Mouse (Mus musculus): Measurements from ENCODE around the gene Stn1. TPM values are rescaled to one million over a fixed set of nuclear protein-coding genes. Genes with fewer than 3 reads are reported as not detected.

Gene Stn1
- polyA plus RNA-seq, 1 experiment from 2014 or later = 27.2 TPM

DNA sequence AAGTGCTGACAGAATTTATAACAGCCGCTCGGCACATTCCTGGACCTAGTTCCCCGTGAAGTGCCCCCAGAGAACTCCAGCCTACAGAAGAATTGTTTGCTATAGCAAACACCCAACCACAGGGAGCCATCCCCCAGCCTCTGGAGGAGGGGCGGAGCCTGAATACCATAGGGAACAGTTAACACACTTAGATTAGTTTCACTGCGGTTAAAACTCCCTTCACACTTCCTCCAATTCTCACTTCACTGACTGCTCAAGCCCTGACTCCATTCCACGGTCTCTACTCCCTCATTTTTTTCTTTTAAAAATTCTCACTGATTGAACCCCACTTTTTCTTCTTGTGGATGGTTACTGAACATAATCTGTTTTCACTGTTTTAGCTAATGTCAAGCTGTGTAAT is 1.5 kb upstream of the Stn1 start:
- H3K4me3 ChIP-seq (replicated peaks) = no peak overlapping the region
- no peak overlapping the region for H3K9ac ChIP-seq (replicated peaks)
- H3K27me3 ChIP-seq (replicated peaks) = no peaks in the 10 kb centered on the region
- peaks cover 28% of the 10 kb centered on the region for H3K4me1 ChIP-seq
- no peak for ATAC-seq (ENCODE audit: low FRiP score)
- H3K36me3 ChIP-seq = no peaks in the 10 kb centered on the region
- 11% methylated on average over 6 of the region's 6 CpGs for WGBS
- no peak overlapping the region for H3K4me2 ChIP-seq
- no peaks in the 10 kb centered on the region for H3K9me3 ChIP-seq (replicated peaks)
- H3K27ac ChIP-seq (replicated peaks) = no peak overlapping the region

DNA sequence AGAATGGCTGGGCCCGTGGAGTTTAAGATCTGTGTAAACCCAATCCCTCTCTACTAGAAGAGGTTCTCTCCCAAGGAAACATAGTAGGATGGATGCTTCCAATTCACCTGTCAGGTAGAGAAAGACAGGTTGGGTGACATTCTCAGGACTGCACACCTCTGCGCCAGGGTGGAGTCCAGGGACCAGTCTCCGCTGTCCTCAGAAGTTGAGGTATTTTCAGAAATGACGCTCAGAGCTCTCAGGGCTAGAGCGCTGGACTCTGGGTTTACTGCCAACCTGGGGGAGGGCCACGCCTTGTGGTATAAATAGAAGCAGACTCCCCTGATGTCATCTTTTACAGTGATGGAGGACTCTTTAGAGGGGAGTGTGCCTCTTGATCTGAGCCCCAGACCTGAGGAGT is 572 bp upstream of the Stn1 start:
- no peak for ATAC-seq (ENCODE audit: low FRiP score)
- peak overlapping the region; percentile 58; the same call in 1 of the 2 replicates for H3K4me3 ChIP-seq (replicated peaks)

DNA sequence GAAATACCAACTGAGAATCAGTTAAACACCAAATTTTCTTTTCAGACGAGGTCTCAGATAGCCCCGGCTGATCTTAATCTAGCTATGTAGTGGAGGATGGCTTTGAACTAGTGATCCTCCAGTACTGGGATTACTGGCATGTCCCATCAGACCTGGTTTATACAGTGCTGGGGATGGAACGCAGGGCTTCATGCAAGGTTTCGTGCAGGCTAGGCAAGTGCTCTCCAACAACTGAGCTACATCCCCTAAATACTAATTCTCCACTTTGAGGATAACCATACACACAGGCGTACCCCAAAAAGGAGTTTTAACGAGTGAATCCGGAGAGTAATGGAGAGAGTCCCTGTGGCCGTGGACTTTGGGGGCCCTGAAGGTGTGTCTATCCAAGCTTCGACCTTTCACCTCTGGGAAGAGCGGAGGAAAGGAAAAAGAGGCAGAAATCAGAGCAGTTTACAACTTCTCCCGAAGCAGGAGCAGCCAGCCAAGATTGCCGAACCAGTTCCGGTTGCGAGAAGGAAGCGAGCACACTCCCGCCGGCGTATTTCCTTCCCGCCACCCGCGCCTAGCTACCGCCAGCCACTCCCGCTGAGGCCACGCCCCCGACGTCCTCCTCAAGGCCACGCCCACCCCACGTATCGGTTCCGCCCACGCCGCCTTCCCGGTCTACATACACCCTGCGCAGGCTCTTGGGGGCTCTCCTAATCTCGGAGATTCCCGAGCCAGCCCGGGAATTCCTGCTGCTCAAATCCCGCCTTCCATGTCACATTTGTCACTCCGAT is 597 bp downstream of the Stn1 start:
- H3K9ac ChIP-seq (replicated peaks) = peak overlapping the region; percentile 51
- peak overlapping the region; percentile 84 for H3K27ac ChIP-seq (replicated peaks)
- peak overlapping the region; percentile 58 for H3K4me3 ChIP-seq (replicated peaks)
- no peaks in the 10 kb centered on the region for H3K9me3 ChIP-seq (replicated peaks)
- peaks cover 26% of the 10 kb centered on the region for H3K4me1 ChIP-seq
- H3K36me3 ChIP-seq = no peaks in the 10 kb centered on the region
- peak; percentile 97 for ATAC-seq (ENCODE audit: low FRiP score)
- H3K4me2 ChIP-seq = peak overlapping the region; percentile 86
- WGBS = 4% methylated on average over 39 of the region's 39 CpGs
- H3K27me3 ChIP-seq (replicated peaks) = no peaks in the 10 kb centered on the region

More for the DNA sequence above, 572 bp upstream of the Stn1 start:
- Histone ChIP-seq H3K9me3 (replicated peaks) (no peaks in the 10 kb centered on the region), H3K27me3 (replicated peaks) (no peaks in the 10 kb centered on the region), H3K36me3 (no peaks in the 10 kb centered on the region), H3K4me1 (peaks cover 28% of the 10 kb centered on the region), H3K9ac (replicated peaks) (no peak overlapping the region), H3K27ac (replicated peaks) (peak overlapping the region; percentile 84), H3K4me2 (peak overlapping the region; percentile 86)
- WGBS = 81% methylated on average over 6 of the region's 6 CpGs

DNA sequence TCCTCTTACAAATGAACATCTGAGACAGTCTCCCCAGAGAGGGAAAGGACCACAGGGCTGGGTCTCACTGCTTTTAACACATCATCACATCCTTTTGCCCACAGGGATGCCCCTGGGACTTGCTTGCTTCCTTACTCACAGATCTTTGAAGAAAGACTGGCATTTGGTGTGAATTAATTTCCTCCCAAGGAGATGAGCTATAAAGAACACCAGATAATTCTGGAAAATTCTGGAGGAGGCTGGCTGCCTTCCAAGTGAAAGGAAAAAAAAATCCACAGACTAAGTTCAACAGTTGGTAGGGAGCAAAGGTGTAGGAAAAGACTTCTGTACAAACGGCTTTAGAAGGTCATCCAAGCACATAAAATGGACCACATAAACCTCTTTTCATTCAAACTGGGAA is 3.2 kb downstream of the Stn1 start:
- H3K4me3 ChIP-seq (replicated peaks) = no peak overlapping the region
- ATAC-seq (ENCODE audit: low FRiP score) = no peak
- no peaks in the 10 kb centered on the region for H3K36me3 ChIP-seq
- peaks cover 26% of the 10 kb centered on the region for H3K4me1 ChIP-seq
- no peak overlapping the region for H3K9ac ChIP-seq (replicated peaks)
- WGBS = 75% methylated on average over 1 of the region's 1 CpGs
- H3K9me3 ChIP-seq (replicated peaks) = no peaks in the 10 kb centered on the region
- H3K27me3 ChIP-seq (replicated peaks) = no peaks in the 10 kb centered on the region
- no peak overlapping the region for H3K4me2 ChIP-seq
- no peak overlapping the region for H3K27ac ChIP-seq (replicated peaks)

DNA sequence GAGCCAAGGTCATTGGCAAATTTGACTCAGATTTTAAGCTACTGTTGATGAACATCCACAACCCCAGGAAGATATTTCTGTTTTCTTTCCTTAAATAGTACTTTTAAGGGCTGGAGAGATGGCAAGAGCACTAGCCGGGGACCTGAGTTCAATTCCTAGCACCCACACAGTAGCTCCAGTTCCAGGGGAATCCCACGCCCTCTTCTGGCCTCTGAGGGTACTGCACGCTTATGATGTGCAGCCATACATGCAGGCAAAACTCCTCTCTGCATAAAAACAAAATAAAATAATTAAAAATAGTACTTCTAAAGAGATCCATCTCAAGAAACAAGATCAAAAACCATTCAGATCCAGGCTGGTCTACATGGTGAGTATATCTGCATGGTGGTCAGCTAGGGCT is 4.9 kb downstream of the Stn1 start:
- Histone ChIP-seq H3K9me3 (replicated peaks) (no peaks in the 10 kb centered on the region), H3K27me3 (replicated peaks) (no peaks in the 10 kb centered on the region), H3K4me2 (no peak overlapping the region), H3K27ac (replicated peaks) (no peak overlapping the region), H3K36me3 (no peaks in the 10 kb centered on the region), H3K9ac (replicated peaks) (no peak overlapping the region), H3K4me1 (peaks cover 18% of the 10 kb centered on the region), H3K4me3 (replicated peaks) (no peak overlapping the region)
- 88% methylated on average over 3 of the region's 3 CpGs for WGBS
- ATAC-seq (ENCODE audit: low FRiP score) = no peak

DNA sequence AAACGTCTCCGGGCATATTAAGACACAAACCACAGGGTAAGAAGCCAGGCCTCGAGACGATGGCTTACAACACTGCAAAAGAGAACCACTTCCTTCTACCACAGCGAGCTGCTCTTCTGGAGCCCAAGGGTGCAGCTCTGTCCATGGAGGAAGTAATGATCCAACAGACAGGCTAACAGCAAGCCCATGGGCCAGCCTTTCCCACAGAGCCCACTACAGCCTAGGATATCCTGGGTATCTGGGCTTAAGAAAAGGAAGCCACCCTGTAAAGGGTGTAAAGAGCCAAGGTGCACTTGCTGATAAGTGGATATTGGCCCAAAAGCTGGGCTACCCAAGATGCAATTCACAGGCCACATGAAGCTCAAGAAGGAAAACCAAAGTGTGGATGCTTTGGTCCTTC is 6.0 kb downstream of the Stn1 start:
- Histone ChIP-seq H3K9me3 (replicated peaks) (no peaks in the 10 kb centered on the region), H3K4me3 (replicated peaks) (no peak overlapping the region), H3K4me2 (no peak overlapping the region), H3K9ac (replicated peaks) (no peak overlapping the region), H3K27me3 (replicated peaks) (no peaks in the 10 kb centered on the region), H3K27ac (replicated peaks) (no peak overlapping the region), H3K36me3 (no peaks in the 10 kb centered on the region), H3K4me1 (peaks cover 10% of the 10 kb centered on the region)
- 84% methylated on average over 5 of the region's 5 CpGs for WGBS
- ATAC-seq (ENCODE audit: low FRiP score) = no peak

DNA sequence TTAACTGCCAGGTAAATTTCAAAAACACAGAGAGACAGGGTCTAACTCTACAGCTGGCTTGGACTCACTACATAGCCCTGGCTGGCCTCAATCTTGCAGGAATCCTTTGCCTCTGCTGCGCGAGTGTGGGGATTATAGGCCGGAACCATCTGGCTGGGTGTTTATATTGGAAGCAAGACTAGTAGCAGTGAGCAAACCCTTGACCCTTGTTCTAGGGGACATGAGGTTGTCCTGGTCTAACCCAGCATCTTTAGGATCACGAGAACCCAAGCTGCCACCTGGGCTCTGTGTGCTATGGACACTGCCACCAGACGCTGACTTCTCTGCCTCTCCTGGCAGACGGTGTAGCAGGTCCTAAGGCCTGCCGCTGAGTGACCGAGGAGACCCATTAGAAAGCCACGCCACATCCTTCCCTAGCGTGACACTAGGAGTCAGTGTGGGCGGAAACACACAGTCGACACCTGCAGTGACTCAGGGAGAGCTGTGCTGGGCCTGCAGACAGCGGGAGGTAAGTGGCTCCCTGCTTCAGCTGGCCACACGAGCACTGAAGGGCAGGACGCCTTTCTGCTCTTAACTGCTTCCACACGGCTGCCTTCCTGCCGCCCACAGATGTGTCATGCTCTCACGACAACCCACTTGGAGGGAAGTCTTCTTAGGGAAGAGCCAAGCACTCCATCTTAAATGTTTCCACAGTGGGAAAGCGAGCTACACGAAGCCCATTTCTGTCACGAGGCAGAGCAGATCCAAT is 10.9 kb downstream of the Stn1 start:
- ATAC-seq (ENCODE audit: low FRiP score) = no peak
- Histone ChIP-seq H3K27ac (replicated peaks) (no peak overlapping the region), H3K36me3 (peaks cover 14% of the 10 kb centered on the region), H3K9me3 (replicated peaks) (no peaks in the 10 kb centered on the region), H3K4me2 (no peak overlapping the region), H3K27me3 (replicated peaks) (no peaks in the 10 kb centered on the region), H3K9ac (replicated peaks) (no peak overlapping the region), H3K4me1 (no peaks in the 10 kb centered on the region), H3K4me3 (replicated peaks) (no peak overlapping the region)
- 77% methylated on average over 21 of the region's 21 CpGs for WGBS

DNA sequence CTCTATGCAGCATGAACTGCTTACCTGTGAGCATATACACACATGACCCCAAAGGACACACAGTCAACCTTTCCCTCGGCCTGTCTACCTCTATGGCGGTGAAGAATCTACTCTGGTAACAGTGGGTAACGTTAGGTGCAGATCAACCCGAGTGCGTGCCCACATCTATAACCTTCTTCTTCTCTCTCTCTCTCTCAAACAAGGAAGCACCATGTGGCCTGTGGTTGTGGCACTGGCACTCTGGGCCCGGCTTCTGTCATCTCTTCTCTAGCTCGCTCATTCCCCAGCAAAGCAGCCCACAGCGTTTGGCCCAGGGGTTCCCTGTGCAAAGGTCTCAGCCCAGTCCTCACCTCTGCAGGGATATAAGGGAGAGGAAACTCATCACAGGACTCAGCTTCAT is 12.4 kb downstream of the Stn1 start:
- Histone ChIP-seq H3K4me1 (no peaks in the 10 kb centered on the region), H3K9me3 (replicated peaks) (no peaks in the 10 kb centered on the region), H3K4me2 (no peak overlapping the region), H3K4me3 (replicated peaks) (no peak overlapping the region), H3K36me3 (peaks cover 14% of the 10 kb centered on the region), H3K27ac (replicated peaks) (no peak overlapping the region), H3K9ac (replicated peaks) (no peak overlapping the region), H3K27me3 (replicated peaks) (no peaks in the 10 kb centered on the region)
- no peak for ATAC-seq (ENCODE audit: low FRiP score)
- 92% methylated on average over 8 of the region's 8 CpGs for WGBS

DNA sequence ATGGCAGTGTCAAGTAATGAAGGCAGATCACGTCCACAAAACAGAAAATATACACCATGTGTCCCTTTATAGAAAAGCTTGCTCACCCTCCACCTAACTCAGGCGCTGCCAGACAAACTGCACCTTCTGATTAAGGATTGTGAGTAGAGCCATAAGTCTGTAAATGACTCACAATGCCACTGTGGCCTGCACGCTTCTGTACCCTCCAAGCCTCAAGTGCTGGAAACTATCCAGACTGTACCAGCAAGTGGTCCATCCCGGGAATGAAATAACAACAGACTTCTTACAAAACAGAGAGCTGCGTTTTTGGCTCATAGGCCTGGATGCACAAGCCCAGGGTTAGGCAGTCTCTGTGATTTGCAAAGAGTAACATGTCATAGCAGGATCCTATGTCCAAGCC is 15.9 kb downstream of the Stn1 start:
- Histone ChIP-seq H3K36me3 (peaks cover 14% of the 10 kb centered on the region), H3K4me1 (peaks cover 6% of the 10 kb centered on the region; the same call in 1 of the 2 replicates), H3K4me3 (replicated peaks) (no peak overlapping the region), H3K27ac (replicated peaks) (no peak overlapping the region), H3K4me2 (no peak overlapping the region), H3K27me3 (replicated peaks) (no peaks in the 10 kb centered on the region), H3K9me3 (replicated peaks) (no peaks in the 10 kb centered on the region), H3K9ac (replicated peaks) (no peak overlapping the region)
- 78% methylated on average over 5 of the region's 5 CpGs for WGBS
- no peak for ATAC-seq (ENCODE audit: low FRiP score)

DNA sequence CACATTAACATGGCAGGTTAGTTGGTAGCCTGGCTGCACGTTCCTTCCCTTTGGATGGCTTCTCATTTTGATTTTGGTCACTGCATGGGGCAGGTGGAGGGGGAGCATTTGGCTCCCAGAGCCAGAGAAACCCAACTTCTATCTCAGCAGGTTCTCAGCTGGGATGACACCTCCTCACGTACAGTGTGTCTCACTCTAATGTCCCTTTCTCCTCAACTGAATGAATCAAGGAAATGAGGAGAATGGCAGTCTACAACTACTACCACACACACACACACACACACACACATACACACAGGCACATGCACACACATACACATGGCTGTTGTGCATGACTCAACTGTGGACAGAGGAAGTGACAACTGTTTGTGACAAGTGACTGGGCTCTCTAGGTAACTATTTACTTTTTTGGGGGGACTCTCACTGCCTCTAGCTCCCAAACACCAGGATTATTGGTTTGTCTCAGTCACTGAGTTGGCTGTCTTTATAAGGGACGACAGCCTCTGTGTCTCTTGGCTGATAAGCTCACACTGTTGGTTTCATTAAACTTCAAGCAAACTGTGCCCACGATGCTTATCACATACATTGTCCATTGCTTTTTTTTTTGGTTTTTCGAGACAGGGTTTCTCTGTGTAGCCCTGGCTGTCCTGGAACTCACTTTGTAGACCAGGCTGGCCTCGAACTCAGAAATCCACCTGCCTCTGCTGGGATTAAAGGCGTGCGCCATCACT is 18.0 kb downstream of the Stn1 start:
- no peaks in the 10 kb centered on the region for H3K27me3 ChIP-seq (replicated peaks)
- WGBS = 90% methylated on average over 8 of the region's 8 CpGs
- ATAC-seq (ENCODE audit: low FRiP score) = no peak
- H3K9me3 ChIP-seq (replicated peaks) = no peaks in the 10 kb centered on the region
- peaks cover 6% of the 10 kb centered on the region; the same call in 1 of the 2 replicates for H3K4me1 ChIP-seq
- H3K27ac ChIP-seq (replicated peaks) = no peak overlapping the region
- H3K4me2 ChIP-seq = no peak overlapping the region
- H3K4me3 ChIP-seq (replicated peaks) = no peak overlapping the region
- H3K9ac ChIP-seq (replicated peaks) = no peak overlapping the region
- peaks cover 21% of the 10 kb centered on the region for H3K36me3 ChIP-seq

DNA sequence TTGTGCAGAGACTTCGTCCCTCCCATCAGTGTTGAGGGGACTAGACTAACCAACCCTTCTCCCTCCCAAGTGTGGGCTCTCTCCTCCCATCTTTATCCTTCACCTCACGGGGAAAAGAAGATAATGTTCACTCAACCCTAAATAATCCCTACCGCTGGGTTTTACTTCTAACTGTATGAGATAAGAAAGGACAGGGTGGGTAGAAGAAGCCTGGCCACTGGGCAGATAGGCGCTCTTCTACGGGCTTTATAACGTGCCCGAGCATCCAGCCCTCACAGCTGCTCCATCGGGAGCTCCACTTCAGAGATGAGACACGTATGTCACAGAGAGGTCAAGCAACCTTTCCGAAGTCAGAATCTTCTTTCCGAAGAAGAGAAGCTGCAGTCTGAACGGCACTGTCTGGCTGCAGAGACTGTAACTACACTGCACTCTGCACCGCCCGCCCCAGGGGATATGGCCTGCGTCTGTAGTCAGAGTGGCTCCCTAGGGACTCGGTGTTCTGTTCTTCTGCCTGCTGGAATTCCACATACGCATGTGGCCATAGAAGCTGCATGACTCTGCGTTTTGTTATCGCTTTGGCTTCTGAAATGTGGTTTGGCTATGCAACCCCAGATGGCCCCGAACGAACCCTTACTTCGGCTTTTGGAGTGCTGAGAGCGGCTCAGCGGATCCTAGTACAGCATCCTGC is 18.7 kb downstream of the Stn1 start:
- H3K4me3 ChIP-seq (replicated peaks) = no peak overlapping the region
- H3K27me3 ChIP-seq (replicated peaks) = no peaks in the 10 kb centered on the region
- no peak overlapping the region for H3K27ac ChIP-seq (replicated peaks)
- H3K9me3 ChIP-seq (replicated peaks) = no peaks in the 10 kb centered on the region
- 74% methylated on average over 24 of the region's 24 CpGs for WGBS
- H3K4me2 ChIP-seq = no peak overlapping the region
- no peak for ATAC-seq (ENCODE audit: low FRiP score)
- peaks cover 17% of the 10 kb centered on the region; the same call in 1 of the 2 replicates for H3K36me3 ChIP-seq
- peaks cover 6% of the 10 kb centered on the region; the same call in 1 of the 2 replicates for H3K4me1 ChIP-seq
- no peak overlapping the region for H3K9ac ChIP-seq (replicated peaks)
